Mouse (Mus musculus) E14TG2a.4 (cell line): ENCODE data around the gene Anks1b.

Source experiments
- H3K27me3 ChIP-seq: 2 replicates; pipeline ENCODE4 v1.6.1; 2014; ENCODE audit warnings: low read length, control low read depth; ENCODE audit not compliant: insufficient read depth
- H3K36me3 ChIP-seq: 2 replicates; pipeline ENCODE4 v1.6.1; 2014; ENCODE audit warnings: low read length, control low read depth; ENCODE audit not compliant: insufficient read depth
- H3K4me1 ChIP-seq: replicated peaks from 2 replicates; pipeline ENCODE4 v1.6.1; 2014; ENCODE audit warnings: low read depth, low read length, control low read depth
- H3K4me3 ChIP-seq: replicated peaks from 2 replicates; pipeline ENCODE4 v1.5.1; 2014; ENCODE audit warnings: mild to moderate bottlenecking, low read length
- H3K9me3 ChIP-seq: 2 replicates; pipeline ENCODE4 v1.6.1; 2014; ENCODE audit warnings: low read length, control low read depth
- CTCF ChIP-seq: conservative IDR thresholded peaks from 2 replicates; pipeline ENCODE4 v1.5.1; 2014; ENCODE audit warnings: low read length
- NANOG ChIP-seq: IDR thresholded peaks from 2 replicates; pipeline ENCODE4 v1.6.1; 2014; ENCODE audit warnings: borderline replicate concordance, low read length, mixed read lengths
- POU5F1 ChIP-seq: IDR thresholded peaks from 2 replicates; pipeline ENCODE4 v1.6.1; 2014; ENCODE audit warnings: low read length, borderline replicate concordance

Anks1b gene

GRCm38 (mm10) chr10:90851077-90851476 is 977.8 kb downstream of the Anks1b start:
- Histone ChIP-seq H3K36me3 (no peaks in the 10 kb centered on the region), H3K4me3 (no peak overlapping the region), H3K4me1 (peaks cover 7% of the 10 kb centered on the region; the same call in 1 of the 2 replicates), H3K9me3 (no peaks in the 10 kb centered on the region), H3K27me3 (peaks cover 22% of the 10 kb centered on the region)
- no peak for TF ChIP-seq CTCF
- TF ChIP-seq POU5F1 = no peak
- TF ChIP-seq NANOG = no peak

- TF ChIP-seq NANOG (no peak), POU5F1 (no peak), CTCF (no peak)
- peaks cover 11% of the 10 kb centered on the region; the same call in 1 of the 2 replicates for H3K4me1 ChIP-seq
- no peak overlapping the region for H3K4me3 ChIP-seq
- H3K36me3 ChIP-seq = no peaks in the 10 kb centered on the region
- no peaks in the 10 kb centered on the region for H3K9me3 ChIP-seq
- H3K27me3 ChIP-seq = peaks cover 27% of the 10 kb centered on the region
Observed at GRCm38 (mm10) chr10:90851999-90852398, 978.7 kb downstream of the Anks1b start.

GRCm38 (mm10) chr10:90852432-90852831 is 979.1 kb downstream of the Anks1b start:
- Histone ChIP-seq H3K36me3 (no peaks in the 10 kb centered on the region), H3K9me3 (no peaks in the 10 kb centered on the region), H3K4me1 (peaks cover 12% of the 10 kb centered on the region; the same call in 1 of the 2 replicates), H3K4me3 (no peak overlapping the region), H3K27me3 (peaks cover 31% of the 10 kb centered on the region)
- TF ChIP-seq NANOG (no peak), CTCF (no peak)

DNA sequence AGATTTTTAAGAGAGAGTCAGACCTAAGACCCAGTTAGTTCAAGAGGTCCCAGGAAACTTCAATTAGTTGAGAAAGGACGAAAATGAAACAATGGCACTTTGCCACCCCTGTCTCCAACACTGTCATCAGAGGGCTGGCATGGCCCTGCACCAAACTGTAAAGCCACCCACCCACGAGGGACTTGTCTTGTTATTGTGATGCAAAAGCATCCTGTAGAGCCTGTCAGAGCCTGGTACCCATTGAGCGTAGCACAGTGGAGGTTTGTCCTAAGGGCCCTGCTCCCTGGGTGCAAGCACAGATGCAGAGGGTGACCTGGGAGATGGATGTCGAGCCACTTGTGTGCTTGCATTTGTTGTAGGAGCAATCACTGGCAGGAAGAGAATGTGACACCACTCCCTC is 983.4 kb downstream of the Anks1b start:
- TF ChIP-seq NANOG (no peak), CTCF (no peak), POU5F1 (no peak)
- no peaks in the 10 kb centered on the region for H3K9me3 ChIP-seq
- peaks cover 56% of the 10 kb centered on the region for H3K27me3 ChIP-seq
- H3K36me3 ChIP-seq = no peaks in the 10 kb centered on the region
- no peak overlapping the region for H3K4me3 ChIP-seq
- H3K4me1 ChIP-seq = peaks cover 5% of the 10 kb centered on the region; the same call in 1 of the 2 replicates

- no peak for TF ChIP-seq CTCF
- no peak for TF ChIP-seq NANOG
- TF ChIP-seq POU5F1 = no peak
- H3K4me1 ChIP-seq = peaks cover 19% of the 10 kb centered on the region
Observed at GRCm38 (mm10) chr10:90859665-90860523, 986.6 kb downstream of the Anks1b start.

DNA sequence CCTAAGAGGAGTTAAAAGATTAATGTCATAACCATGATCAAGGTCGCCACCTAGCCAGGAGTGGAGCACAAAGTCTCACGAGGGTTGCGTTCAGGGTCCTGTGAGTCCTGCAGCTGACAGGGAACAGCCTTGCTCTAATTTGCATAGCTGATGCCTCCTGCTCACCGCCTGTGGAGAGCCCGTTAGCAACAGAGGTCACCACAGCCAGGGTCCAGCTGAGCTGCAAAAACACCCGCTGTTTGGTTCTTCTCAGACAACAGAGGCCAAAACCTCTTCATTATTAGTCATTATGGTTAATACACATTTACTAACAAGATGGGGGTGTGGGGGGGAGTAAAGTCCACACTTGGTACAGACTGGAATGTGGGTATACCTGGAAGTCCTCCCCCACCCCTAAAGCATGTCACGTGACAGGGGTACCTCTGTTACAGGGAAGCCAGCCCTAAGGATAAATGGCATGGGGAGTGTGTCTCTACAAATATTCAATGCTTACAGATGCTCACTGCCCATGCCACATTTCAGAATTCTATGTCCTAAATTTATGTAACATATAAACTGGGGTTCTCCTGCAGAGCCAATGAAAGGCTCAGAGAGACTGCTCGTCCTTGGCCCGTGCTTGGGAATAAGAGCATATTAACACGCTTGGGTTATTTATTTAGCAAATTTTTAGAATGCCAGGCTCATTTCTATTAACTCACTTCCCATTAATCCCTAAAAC is 990.7 kb downstream of the Anks1b start:
- H3K27me3 ChIP-seq = peaks cover 73% of the 10 kb centered on the region
- no peaks in the 10 kb centered on the region for H3K36me3 ChIP-seq
- no peaks in the 10 kb centered on the region for H3K9me3 ChIP-seq
- no peak overlapping the region for H3K4me3 ChIP-seq
- H3K4me1 ChIP-seq = peaks cover 14% of the 10 kb centered on the region
- no peak for TF ChIP-seq CTCF
- TF ChIP-seq NANOG = peak; percentile 81
- no peak for TF ChIP-seq POU5F1

More at GRCm38 (mm10) chr10:90859665-90860523, 986.6 kb downstream of the Anks1b start:
- H3K36me3 ChIP-seq = no peaks in the 10 kb centered on the region
- H3K9me3 ChIP-seq = no peaks in the 10 kb centered on the region
- peaks cover 63% of the 10 kb centered on the region for H3K27me3 ChIP-seq
- H3K4me3 ChIP-seq = no peak overlapping the region

GRCm38 (mm10) chr10:90864599-90864889 is 991.2 kb downstream of the Anks1b start:
- Histone ChIP-seq H3K36me3 (no peaks in the 10 kb centered on the region), H3K4me1 (peaks cover 14% of the 10 kb centered on the region), H3K27me3 (peaks cover 73% of the 10 kb centered on the region), H3K4me3 (no peak overlapping the region), H3K9me3 (no peaks in the 10 kb centered on the region)
- TF ChIP-seq NANOG = no peak

DNA sequence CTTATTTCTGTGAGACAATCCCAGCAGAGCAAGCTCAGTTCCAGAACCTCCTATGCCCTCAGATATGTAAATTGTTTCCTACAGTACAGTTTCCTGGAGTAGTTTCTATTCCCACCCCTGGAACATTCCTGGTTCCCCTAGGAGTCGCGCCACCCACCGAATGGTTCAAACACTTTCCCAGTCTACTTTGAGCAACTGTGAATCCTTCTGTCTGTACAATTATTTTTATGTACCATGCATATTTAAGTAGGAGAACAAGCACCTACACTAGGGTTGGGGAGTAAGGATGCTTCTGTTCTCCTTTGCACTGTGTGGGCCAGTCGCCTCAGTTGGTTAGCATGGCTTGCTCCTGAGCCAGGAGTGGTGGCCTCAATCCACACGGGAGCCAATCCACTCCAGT is 999.9 kb downstream of the Anks1b start:
- Histone ChIP-seq H3K9me3 (0 out of 2 replicates have a peak, but pooled peaks cover 3% of the 10 kb centered on the region), H3K36me3 (no peaks in the 10 kb centered on the region), H3K4me1 (no peaks in the 10 kb centered on the region), H3K4me3 (no peak overlapping the region), H3K27me3 (peaks cover 38% of the 10 kb centered on the region)
- TF ChIP-seq CTCF = no peak
